Mouse (Mus musculus) 3134 (cell line): ENCODE measurements around the gene Olfr11.

Source experiments
- DNase-seq: peaks from one replicate; pipeline ENCODE4 v3.0.0-alpha.2; 2011; ENCODE audit warnings: low spot score; ENCODE audit not compliant: insufficient read length; ENCODE audit errors: extremely low read depth

Gene Olfr11

GRCm38 (mm10) chr13:21642418-21642817 lies at the start of gene Olfr11:
Gene Olfr11, minus strand, starts transcription at chr13:21642518.
- DNase-seq = no peak

GRCm38 (mm10) chr13:21677305-21677704 lies 35.0 kb upstream of the Olfr11 start, which contains the start of gene Olfr1360:
Gene Olfr1360, minus strand, starts transcription at chr13:21677405.
- DNase-seq = no peak

DNA sequence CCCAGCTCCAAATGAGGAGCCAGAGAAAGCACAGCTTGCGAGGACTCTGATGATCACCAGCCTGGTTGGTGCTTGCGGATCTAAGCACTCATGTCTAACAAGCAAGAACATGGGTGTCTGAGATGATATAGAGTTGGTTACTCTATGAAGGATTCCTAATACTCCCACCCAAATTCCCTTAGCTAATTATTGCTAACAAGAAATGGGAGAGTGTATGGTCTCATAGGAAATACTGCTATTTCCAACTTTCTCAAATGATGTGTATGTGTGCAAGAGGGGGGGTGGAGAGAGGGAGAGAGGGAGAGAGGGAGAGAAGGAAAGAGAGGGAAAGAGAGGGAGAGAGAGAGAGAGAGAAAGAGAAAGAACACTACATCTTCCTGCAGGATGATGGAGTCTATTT lies 21.0 kb upstream of the Olfr11 start, which contains the start of gene Olfr1361:
TSS of gene Olfr1361 (minus strand) at position 101 of the 400 bp plus-strand sequence.
- DNase-seq = no peak

GRCm38 (mm10) chr13:21613922-21614321 lies 28.4 kb downstream of the Olfr11 start, which contains the start of gene Olfr1362:
Gene Olfr1362, minus strand, starts transcription at chr13:21614022.
- DNase-seq = no peak

GRCm38 (mm10) chr13:21591618-21592017 lies 50.7 kb downstream of the Olfr11 start:
- DNase-seq = no peak
